Mouse (Mus musculus): ENCODE data around the gene Mecom. TPM values are rescaled to one million over a fixed set of nuclear protein-coding genes. Genes with fewer than 3 reads are reported as not detected.

The Mecom gene
- polyA plus RNA-seq, 1 experiment, result 3.7 TPM

- no peak for DNase-seq (ENCODE audit: low read depth)
Measured at GRCm38 (mm10) chr3:30207431-30207830, 340.4 kb downstream of the Mecom start.

GRCm38 (mm10) chr3:30206123-30206522 is 341.7 kb downstream of the Mecom start:
- DNase-seq (ENCODE audit: low read depth), result no peak

- no peak for DNase-seq (ENCODE audit: low read depth)
Measured at GRCm38 (mm10) chr3:30203764-30204163, 344.0 kb downstream of the Mecom start.

GRCm38 (mm10) chr3:30198854-30199253 is 349.0 kb downstream of the Mecom start:
- DNase-seq (ENCODE audit: low read depth), result no peak

GRCm38 (mm10) chr3:30198227-30198626 is 349.6 kb downstream of the Mecom start:
- DNase-seq (ENCODE audit: low read depth), result no peak

- no peak for DNase-seq (ENCODE audit: low read depth)
Measured at GRCm38 (mm10) chr3:30195186-30195585, 352.6 kb downstream of the Mecom start.

- no peak for DNase-seq (ENCODE audit: low read depth)
Measured at GRCm38 (mm10) chr3:30192294-30193007, 355.4 kb downstream of the Mecom start.

GRCm38 (mm10) chr3:30189325-30189724 is 358.5 kb downstream of the Mecom start:
- DNase-seq (ENCODE audit: low read depth), result no peak

- no peak for DNase-seq (ENCODE audit: low read depth)
Measured at GRCm38 (mm10) chr3:30187812-30188469, 359.9 kb downstream of the Mecom start.

GRCm38 (mm10) chr3:30181807-30182481 is 365.9 kb downstream of the Mecom start:
- no peak for DNase-seq (ENCODE audit: low read depth)

- DNase-seq (ENCODE audit: low read depth), result no peak
Measured at GRCm38 (mm10) chr3:30176615-30177014, 371.2 kb downstream of the Mecom start.

- no peak for DNase-seq (ENCODE audit: low read depth)
Measured at GRCm38 (mm10) chr3:30173812-30174211, 374.0 kb downstream of the Mecom start.

GRCm38 (mm10) chr3:30168396-30169186 is 379.2 kb downstream of the Mecom start:
- no peak for DNase-seq (ENCODE audit: low read depth)

- DNase-seq (ENCODE audit: low read depth), result no peak
Measured at GRCm38 (mm10) chr3:30167027-30167426, 380.8 kb downstream of the Mecom start.

- no peak for DNase-seq (ENCODE audit: low read depth)
Measured at GRCm38 (mm10) chr3:30164834-30165233, 383.0 kb downstream of the Mecom start.

- no peak for DNase-seq (ENCODE audit: low read depth)
Measured at GRCm38 (mm10) chr3:30163390-30163789, 384.4 kb downstream of the Mecom start.

- no peak for DNase-seq (ENCODE audit: low read depth)
Measured at GRCm38 (mm10) chr3:30160961-30161670, 386.7 kb downstream of the Mecom start.

GRCm38 (mm10) chr3:30160346-30160745 is 387.5 kb downstream of the Mecom start:
- no peak for DNase-seq (ENCODE audit: low read depth)

- no peak for DNase-seq (ENCODE audit: low read depth)
Measured at GRCm38 (mm10) chr3:30157128-30157670, 390.6 kb downstream of the Mecom start.

- no peak for DNase-seq (ENCODE audit: low read depth)
Measured at GRCm38 (mm10) chr3:30154390-30154789, 393.4 kb downstream of the Mecom start.

- no peak for DNase-seq (ENCODE audit: low read depth)
Measured at GRCm38 (mm10) chr3:30153923-30154331, 393.9 kb downstream of the Mecom start.

Measured in gonadal fat pad, adult 2 months (tissue).